Mouse (Mus musculus): ENCODE results near the gene Gm27029. TPM values are rescaled to one million over a fixed set of nuclear protein-coding genes. Genes with fewer than 3 reads are reported as not detected.
"Not testable (repeated sequence)": the region's sequence is repeated elsewhere in the genome, so short reads cannot be mapped to it uniquely, and the experiment has no call there.

Gene Gm27029
- polyA plus RNA-seq, 1 experiment from 2014 or later = 1.5 TPM

GRCm38 (mm10) chr11:101469155-101469554, 44.6 kb upstream of the Gm27029 start:
- TF ChIP-seq EP300 (IDR thresholded peaks at IDR 0.05; ENCODE audit: low read depth) = no peak
- TF ChIP-seq CTCF (IDR thresholded peaks at IDR 0.05; ENCODE audit: low read depth) = no peak
- Histone ChIP-seq H3K36me3 (replicated peaks; ENCODE audit: insufficient read depth, low read length) (no peaks in the 10 kb centered on the region), H3K4me1 (ENCODE audit: insufficient read depth) (peaks cover 21% of the 10 kb centered on the region), H3K9me3 (ENCODE audit: low read length) (no peaks in the 10 kb centered on the region), H3K27me3 (ENCODE audit: insufficient read depth, low read length) (peaks cover 13% of the 10 kb centered on the region; the same call in 1 of the 2 replicates), H3K27ac (ENCODE audit: low read depth) (no peak overlapping the region), H3K4me3 (ENCODE audit: low read depth, low read length) (no peak overlapping the region), H3K9ac (replicated peaks) (no peak overlapping the region), H3K4me2 (ENCODE audit: low read depth, low read length) (peak overlapping the region; percentile 94; the same call in 1 of the 2 replicates)
- 66% methylated on average over 4 of the region's 4 CpGs for WGBS (ENCODE audit: insufficient replicate concordance)
- DNase-seq (no peak), ATAC-seq (no peak)

- Histone ChIP-seq H3K4me3 (ENCODE audit: low read depth, low read length) (peak overlapping the region; percentile 64), H3K27me3 (ENCODE audit: insufficient read depth, low read length) (peaks cover 13% of the 10 kb centered on the region; the same call in 1 of the 2 replicates), H3K9ac (replicated peaks) (peak overlapping the region; percentile 64), H3K4me1 (ENCODE audit: insufficient read depth) (peaks cover 21% of the 10 kb centered on the region), H3K36me3 (replicated peaks; ENCODE audit: insufficient read depth, low read length) (no peaks in the 10 kb centered on the region), H3K27ac (ENCODE audit: low read depth) (no peak overlapping the region), H3K9me3 (ENCODE audit: low read length) (no peaks in the 10 kb centered on the region), H3K4me2 (ENCODE audit: low read depth, low read length) (peak overlapping the region; percentile 94)
- WGBS (ENCODE audit: insufficient replicate concordance) = 11% methylated on average over 13 of the region's 13 CpGs
- no peak for DNase-seq
- no peak for ATAC-seq
- TF ChIP-seq CTCF (IDR thresholded peaks at IDR 0.05; ENCODE audit: low read depth) (no peak), EP300 (IDR thresholded peaks at IDR 0.05; ENCODE audit: low read depth) (no peak)
Measured at GRCm38 (mm10) chr11:101468731-101469130, 44.1 kb upstream of the Gm27029 start.

GRCm38 (mm10) chr11:101468263-101468688, 43.7 kb upstream of the Gm27029 start:
- peak overlapping the region; percentile 94 for H3K4me2 ChIP-seq (ENCODE audit: low read depth, low read length)
- H3K27ac ChIP-seq (ENCODE audit: low read depth) = no peak overlapping the region
- H3K27me3 ChIP-seq (ENCODE audit: insufficient read depth, low read length) = peaks cover 13% of the 10 kb centered on the region; the same call in 1 of the 2 replicates
- peaks cover 24% of the 10 kb centered on the region for H3K4me1 ChIP-seq (ENCODE audit: insufficient read depth)
- 1% methylated on average over 29 of the region's 31 CpGs for WGBS (ENCODE audit: insufficient replicate concordance)
- H3K36me3 ChIP-seq (replicated peaks; ENCODE audit: insufficient read depth, low read length) = no peaks in the 10 kb centered on the region
- ATAC-seq (no peak), DNase-seq (no peak)
- peak overlapping the region; percentile 64 for H3K4me3 ChIP-seq (ENCODE audit: low read depth, low read length)
- TF ChIP-seq CTCF (IDR thresholded peaks at IDR 0.05; ENCODE audit: low read depth) = no peak
- TF ChIP-seq EP300 (IDR thresholded peaks at IDR 0.05; ENCODE audit: low read depth) = no peak
- H3K9ac ChIP-seq (replicated peaks) = peak overlapping the region; percentile 64
- H3K9me3 ChIP-seq (ENCODE audit: low read length) = no peaks in the 10 kb centered on the region

GRCm38 (mm10) chr11:101467477-101468262, 43.1 kb upstream of the Gm27029 start:
- peak overlapping the region; percentile 64 for H3K4me3 ChIP-seq (ENCODE audit: low read depth, low read length)
- 2% methylated on average over 51 of the region's 54 CpGs for WGBS (ENCODE audit: insufficient replicate concordance)
- H3K9me3 ChIP-seq (ENCODE audit: low read length) = no peaks in the 10 kb centered on the region
- peak overlapping the region; percentile 44; the same call in 1 of the 2 replicates for H3K27ac ChIP-seq (ENCODE audit: low read depth)
- H3K9ac ChIP-seq (replicated peaks) = peak overlapping the region; percentile 64
- DNase-seq (peak; percentile 78), ATAC-seq (peak; percentile 77)
- TF ChIP-seq EP300 (IDR thresholded peaks at IDR 0.05; ENCODE audit: low read depth) (no peak), CTCF (IDR thresholded peaks at IDR 0.05; ENCODE audit: low read depth) (peak; percentile 73)
- no peaks in the 10 kb centered on the region for H3K36me3 ChIP-seq (replicated peaks; ENCODE audit: insufficient read depth, low read length)
- peak overlapping the region; percentile 94 for H3K4me2 ChIP-seq (ENCODE audit: low read depth, low read length)
- H3K27me3 ChIP-seq (ENCODE audit: insufficient read depth, low read length) = peaks cover 13% of the 10 kb centered on the region; the same call in 1 of the 2 replicates
- peaks cover 29% of the 10 kb centered on the region for H3K4me1 ChIP-seq (ENCODE audit: insufficient read depth)

GRCm38 (mm10) chr11:101466552-101466950, 42.0 kb upstream of the Gm27029 start:
- H3K4me1 ChIP-seq (ENCODE audit: insufficient read depth) = peaks cover 29% of the 10 kb centered on the region
- peak overlapping the region; percentile 74 for H3K4me3 ChIP-seq (ENCODE audit: low read depth, low read length)
- not testable (repeated sequence) for H3K9me3 ChIP-seq (ENCODE audit: low read length); H3K36me3 ChIP-seq (replicated peaks; ENCODE audit: insufficient read depth, low read length); ATAC-seq; DNase-seq; H3K27ac ChIP-seq (ENCODE audit: low read depth); H3K9ac ChIP-seq (replicated peaks)
- peak overlapping the region; percentile 92 for H3K4me2 ChIP-seq (ENCODE audit: low read depth, low read length)
- peaks cover 13% of the 10 kb centered on the region; the same call in 1 of the 2 replicates for H3K27me3 ChIP-seq (ENCODE audit: insufficient read depth, low read length)
- WGBS (ENCODE audit: insufficient replicate concordance) = 56% methylated on average over 5 of the region's 5 CpGs

- DNase-seq (peak; percentile 88), ATAC-seq (peak; percentile 53)
- Histone ChIP-seq H3K4me2 (ENCODE audit: low read depth, low read length) (peak within 1 kb of the TSS; percentile 92), H3K4me1 (ENCODE audit: insufficient read depth) (peaks cover 29% of the 10 kb centered on the region), H3K36me3 (replicated peaks; ENCODE audit: insufficient read depth, low read length) (no peaks in the 10 kb centered on the region), H3K27ac (ENCODE audit: low read depth) (peak within 1 kb of the TSS; percentile 46), H3K9ac (replicated peaks) (peak within 1 kb of the TSS; percentile 70), H3K4me3 (ENCODE audit: low read depth, low read length) (peak within 1 kb of the TSS; percentile 74), H3K9me3 (ENCODE audit: low read length) (no peaks in the 10 kb centered on the region), H3K27me3 (ENCODE audit: insufficient read depth, low read length) (peaks cover 13% of the 10 kb centered on the region; the same call in 1 of the 2 replicates)
- no peak for TF ChIP-seq EP300 (IDR thresholded peaks at IDR 0.05; ENCODE audit: low read depth)
- TF ChIP-seq CTCF (IDR thresholded peaks at IDR 0.05; ENCODE audit: low read depth) = no peak
- 1% methylated on average over 60 of the region's 60 CpGs for WGBS (ENCODE audit: insufficient replicate concordance)
Measured at GRCm38 (mm10) chr11:101465869-101466551, 41.4 kb upstream of the Gm27029 start, which contains the start of gene Vat1. Gene Vat1, minus strand, starts transcription at chr11:101466230.
